Mouse (Mus musculus): ENCODE measurements around the gene Prr5l.

DNA sequence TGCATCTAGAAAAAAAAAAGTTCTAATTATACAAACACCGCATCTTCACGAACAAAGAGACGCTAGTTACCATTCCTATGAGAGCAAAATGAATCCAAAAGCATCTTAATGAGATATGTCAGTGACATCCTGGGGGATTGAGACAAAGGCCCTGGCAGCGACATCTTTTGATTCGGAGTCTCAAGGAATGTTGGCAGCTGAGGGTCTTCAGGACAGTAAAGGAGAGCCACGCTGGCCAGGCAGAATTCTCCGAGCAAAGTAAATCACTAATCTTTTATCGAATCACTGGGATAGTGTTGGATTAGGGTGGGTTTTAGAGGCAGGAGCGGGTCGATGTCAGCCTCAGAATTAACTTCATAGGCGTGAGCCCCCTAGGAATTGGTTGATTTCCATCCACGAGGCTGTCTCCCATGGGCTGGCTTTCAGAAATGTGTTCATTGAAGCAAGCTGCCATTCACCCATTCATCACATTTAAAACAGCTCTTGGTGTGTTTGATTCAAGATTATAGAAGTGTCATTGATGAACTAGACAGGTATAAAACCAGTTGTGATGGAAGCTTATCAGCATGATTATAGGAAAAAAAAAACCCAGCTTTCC, 42.9 kb upstream of the Prr5l start:
- TF ChIP-seq CTCF (IDR thresholded peaks at IDR 0.05; ENCODE audit: low read depth) (no peak), EP300 (optimal IDR thresholded peaks at IDR 0.05) (no peak)
